Mouse (Mus musculus) liver, adult 2 months (tissue): Measurements from ENCODE around the gene Pear1. TPM values are rescaled to one million over a fixed set of nuclear protein-coding genes. Genes with fewer than 3 reads are reported as not detected.

Source experiments
- DNase-seq: peaks from one replicate; pipeline ENCODE4 v3.0.0-alpha.2; 2011; ENCODE audit warnings: low read depth, low spot score; ENCODE audit errors: extremely low read depth
- H3K27ac ChIP-seq: fragments of 200-500 bp; replicated peaks from 2 replicates; pipeline ENCODE4 v1.5.1; 2012; ENCODE audit warnings: low read depth, mild to moderate bottlenecking, control low read depth, inconsistent platforms, low read length; ENCODE audit not compliant: insufficient read depth
- H3K27me3 ChIP-seq: fragments of 200-500 bp; 2 replicates; pipeline ENCODE4 v1.6.1; 2012; ENCODE audit warnings: mild to moderate bottlenecking, moderate library complexity, low read length, inconsistent platforms; ENCODE audit not compliant: control insufficient read depth, insufficient read depth
- H3K36me3 ChIP-seq: fragments of 200-500 bp; 2 replicates; pipeline ENCODE4 v1.6.1; 2012; ENCODE audit warnings: low read length, inconsistent platforms; ENCODE audit not compliant: control insufficient read depth, insufficient read depth
- H3K4me1 ChIP-seq: fragments of 200-500 bp; 2 replicates; pipeline ENCODE4 v1.6.1; 2011; ENCODE audit warnings: low read length; ENCODE audit not compliant: control insufficient read depth, insufficient read depth
- H3K4me3 ChIP-seq: fragments of 200-500 bp; 2 replicates; pipeline ENCODE4 v1.5.1; 2011; ENCODE audit warnings: low read depth, mild to moderate bottlenecking, control low read depth, low read length, moderate library complexity; ENCODE audit not compliant: insufficient read depth
- H3K79me2 ChIP-seq: fragments of 200-500 bp; 2 replicates; pipeline ENCODE4 v1.6.1; 2012; ENCODE audit warnings: inconsistent platforms, mild to moderate bottlenecking, low read length, moderate library complexity; ENCODE audit not compliant: control insufficient read depth, insufficient read depth
- H3K9ac ChIP-seq: fragments of 200-500 bp; 2 replicates; pipeline ENCODE4 v1.6.1; 2012; ENCODE audit warnings: low read depth, mild to moderate bottlenecking, control low read depth, inconsistent platforms, low read length
- CTCF ChIP-seq: fragments of 200-500 bp; IDR thresholded peaks from 2 replicates; pipeline ENCODE4 v1.5.1; 2011; ENCODE audit warnings: low read depth, low read length, control low read depth
- POLR2A ChIP-seq: fragments of 200-500 bp; IDR thresholded peaks from 2 replicates; pipeline ENCODE4 v1.6.1; 2011; ENCODE audit warnings: low read length, control low read depth; ENCODE audit not compliant: insufficient read depth; ENCODE audit errors: extremely low read depth
- WGBS: fragments of 180-500 bp; shearing (Covaris S2); methylation state at CpG from one replicate; pipeline ENCODE4 v1.1.7; 2018; 5-methylcytosine and 5-hydroxymethylcytosine counted together
- polyA plus RNA-seq: library from polyadenylated mRNA; depleted of rRNA; stranded (reverse); fragments of >200 nt; gene quantifications from 2 replicates; pipeline ENCODE4 v1.2.3, GENCODE M21; 2012
- total RNA-seq: library from RNA; depleted of rRNA; stranded (reverse); fragments of >200 nt; gene quantifications from 2 replicates; pipeline ENCODE4 v1.2.3, GENCODE M21; 2014

Pear1 gene
- total and polyA plus RNA-seq, 2 experiments, result 2.3 to 12.7 TPM

DNA sequence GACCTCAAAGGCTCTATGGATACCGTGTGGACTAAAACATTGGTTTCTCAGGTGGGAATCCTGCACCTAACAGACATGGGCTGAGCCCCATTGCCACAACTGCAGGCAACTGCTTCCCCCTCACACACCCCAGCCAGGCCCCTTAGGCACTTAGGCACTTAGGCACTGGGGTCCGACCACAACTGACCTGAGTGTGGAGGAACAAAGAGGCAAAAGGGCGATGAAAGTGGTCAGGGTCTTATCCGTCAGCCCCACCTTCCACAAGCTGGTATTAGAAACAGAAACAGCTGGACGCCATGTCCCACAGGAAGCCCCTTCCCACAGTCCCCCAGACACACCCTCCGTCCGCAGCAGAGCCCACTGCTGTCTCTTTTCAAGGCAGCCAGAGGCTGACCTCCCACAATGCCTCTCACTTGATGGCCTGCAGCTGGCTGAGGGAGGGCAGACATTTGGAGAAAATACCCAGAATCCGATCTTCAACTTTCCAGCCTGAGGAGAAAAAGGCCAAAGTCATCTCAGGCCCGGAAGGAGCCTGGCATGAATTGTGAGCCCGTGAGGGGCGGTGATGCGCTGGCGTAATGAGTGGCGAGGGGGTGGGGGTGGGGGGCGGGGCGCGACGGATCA is 79.0 kb downstream of the Pear1 start:
- TF ChIP-seq CTCF (no peak), POLR2A (no peak)
- 55% methylated on average over 18 of the region's 18 CpGs for WGBS
- H3K36me3 ChIP-seq, result no peaks in the 10 kb centered on the region
- DNase-seq, result no peak
- no peaks in the 10 kb centered on the region for H3K79me2 ChIP-seq
- no peaks in the 10 kb centered on the region for H3K4me1 ChIP-seq
- no peak overlapping the region for H3K9ac ChIP-seq
- H3K27me3 ChIP-seq, result no peaks in the 10 kb centered on the region
- H3K27ac ChIP-seq, result no peak overlapping the region
- H3K4me3 ChIP-seq, result no peak overlapping the region

- no peak for DNase-seq
- Histone ChIP-seq H3K79me2 (no peaks in the 10 kb centered on the region), H3K36me3 (no peaks in the 10 kb centered on the region), H3K4me3 (no peak overlapping the region), H3K27ac (no peak overlapping the region), H3K4me1 (no peaks in the 10 kb centered on the region), H3K9ac (no peak overlapping the region), H3K27me3 (no peaks in the 10 kb centered on the region)
- 87% methylated on average over 4 of the region's 4 CpGs for WGBS
- no peak for TF ChIP-seq POLR2A
- TF ChIP-seq CTCF, result no peak
Observed at GRCm38 (mm10) chr3:87743927-87744326, 80.2 kb downstream of the Pear1 start.

GRCm38 (mm10) chr3:87742735-87743134 is 81.4 kb downstream of the Pear1 start:
- no peak for DNase-seq

GRCm38 (mm10) chr3:87742013-87742412 is 82.1 kb downstream of the Pear1 start:
- H3K9ac ChIP-seq, result no peak overlapping the region
- H3K4me3 ChIP-seq, result no peak overlapping the region
- 76% methylated on average over 3 of the region's 3 CpGs for WGBS
- no peaks in the 10 kb centered on the region for H3K4me1 ChIP-seq
- H3K36me3 ChIP-seq, result peaks cover 5% of the 10 kb centered on the region; the same call in 1 of the 2 replicates
- TF ChIP-seq POLR2A (no peak), CTCF (no peak)
- no peak for DNase-seq
- no peak overlapping the region for H3K27ac ChIP-seq
- H3K27me3 ChIP-seq, result no peaks in the 10 kb centered on the region
- H3K79me2 ChIP-seq, result no peaks in the 10 kb centered on the region

More at GRCm38 (mm10) chr3:87742735-87743134, 81.4 kb downstream of the Pear1 start:
- Histone ChIP-seq H3K4me1 (no peaks in the 10 kb centered on the region), H3K27ac (no peak overlapping the region), H3K79me2 (no peaks in the 10 kb centered on the region), H3K4me3 (no peak overlapping the region), H3K27me3 (no peaks in the 10 kb centered on the region), H3K9ac (no peak overlapping the region), H3K36me3 (no peaks in the 10 kb centered on the region)
- 88% methylated on average over 16 of the region's 16 CpGs for WGBS
- no peak for TF ChIP-seq CTCF
- TF ChIP-seq POLR2A, result no peak

GRCm38 (mm10) chr3:87738906-87739305 is 85.2 kb downstream of the Pear1 start:
- no peak overlapping the region for H3K27ac ChIP-seq
- TF ChIP-seq POLR2A, result no peak
- no peak for TF ChIP-seq CTCF
- 88% methylated on average over 5 of the region's 5 CpGs for WGBS
- no peak for DNase-seq
- H3K79me2 ChIP-seq, result no peaks in the 10 kb centered on the region
- no peaks in the 10 kb centered on the region for H3K4me1 ChIP-seq
- no peak overlapping the region for H3K4me3 ChIP-seq
- H3K9ac ChIP-seq, result no peak overlapping the region
- H3K27me3 ChIP-seq, result no peaks in the 10 kb centered on the region
- H3K36me3 ChIP-seq, result peaks cover 19% of the 10 kb centered on the region; the same call in 1 of the 2 replicates

DNA sequence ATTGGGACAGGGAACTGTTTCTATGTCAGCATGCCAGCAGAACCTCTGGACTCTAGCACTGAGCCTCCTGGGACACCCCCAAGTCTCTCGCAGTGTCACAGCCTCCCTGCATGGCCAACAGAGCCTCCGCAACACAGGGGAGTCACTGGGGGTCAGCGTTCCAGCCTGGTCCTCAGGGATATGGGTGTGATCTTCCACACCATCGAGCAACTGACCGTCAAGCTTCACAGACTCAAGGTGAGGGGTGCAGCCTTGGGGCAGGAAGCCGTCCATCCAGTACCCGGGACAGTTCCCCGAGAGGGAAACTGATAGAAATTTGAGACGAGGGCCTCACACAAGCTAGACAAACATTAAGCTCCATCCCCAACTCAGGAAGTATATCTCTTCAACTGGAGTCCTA is 88.8 kb downstream of the Pear1 start:
- Histone ChIP-seq H3K36me3 (peaks cover 39% of the 10 kb centered on the region), H3K27ac (no peak overlapping the region), H3K27me3 (no peaks in the 10 kb centered on the region), H3K9ac (no peak overlapping the region), H3K4me1 (no peaks in the 10 kb centered on the region), H3K4me3 (no peak overlapping the region), H3K79me2 (no peaks in the 10 kb centered on the region)
- WGBS, result 82% methylated on average over 9 of the region's 9 CpGs
- TF ChIP-seq POLR2A (no peak), CTCF (no peak)
- DNase-seq, result no peak
